Mouse (Mus musculus): ENCODE measurements around the gene Gm21708. TPM values are rescaled to one million over a fixed set of nuclear protein-coding genes. Genes with fewer than 3 reads are reported as not detected.
"Not testable (repeated sequence)": the region's sequence is repeated elsewhere in the genome, so short reads cannot be mapped to it uniquely, and the experiment has no call there.

Gm21708 gene
- not detected in 2 replicates for polyA plus RNA-seq (2014; fragmentation: Nextera tagmentation; extraction: Ambion mirVana)

GRCm38 (mm10) chrY:3410067-3410466 lies at the start of gene Gm21708, which contains the start of gene Gm21704:
Gene Gm21708, minus strand, starts transcription at chrY:3410167.
Gene Gm21704, minus strand, starts transcription at chrY:3410167.
- H3K9ac ChIP-seq (replicated peaks; ENCODE audit: low read depth, low read length); H3K27me3 ChIP-seq (ENCODE audit: control insufficient read depth, insufficient read depth, low read length); H3K4me1 ChIP-seq (ENCODE audit: control insufficient read depth, insufficient read depth, low read length); H3K27ac ChIP-seq (ENCODE audit: low read depth, low read length); ATAC-seq (ENCODE audit: low read depth); H3K36me3 ChIP-seq (ENCODE audit: control insufficient read depth, insufficient read depth, low read length); H3K4me3 ChIP-seq (ENCODE audit: low read depth, low read length); H3K9me3 ChIP-seq (ENCODE audit: control insufficient read depth, low read length); H3K4me2 ChIP-seq (ENCODE audit: low read depth, low read length): not testable (repeated sequence)
- no CpG with 5 or more reads among the region's 9 CpGs for WGBS

Other genes starting within 250 kb of the Gm21708 start
- not detected in 2 replicates for gene Gm21677, start 103.7 kb downstream of the Gm21708 start, polyA plus RNA-seq (2014; fragmentation: Nextera tagmentation; extraction: Ambion mirVana)
- not detected in 2 replicates for gene Gm21693, start 64.8 kb downstream of the Gm21708 start, polyA plus RNA-seq (2014; fragmentation: Nextera tagmentation; extraction: Ambion mirVana)
- gene Gm21704, start within 50 bp of the Gm21708 start, polyA plus RNA-seq (2014; fragmentation: Nextera tagmentation; extraction: Ambion mirVana) = not detected in 2 replicates